In the genomic region with DNA sequence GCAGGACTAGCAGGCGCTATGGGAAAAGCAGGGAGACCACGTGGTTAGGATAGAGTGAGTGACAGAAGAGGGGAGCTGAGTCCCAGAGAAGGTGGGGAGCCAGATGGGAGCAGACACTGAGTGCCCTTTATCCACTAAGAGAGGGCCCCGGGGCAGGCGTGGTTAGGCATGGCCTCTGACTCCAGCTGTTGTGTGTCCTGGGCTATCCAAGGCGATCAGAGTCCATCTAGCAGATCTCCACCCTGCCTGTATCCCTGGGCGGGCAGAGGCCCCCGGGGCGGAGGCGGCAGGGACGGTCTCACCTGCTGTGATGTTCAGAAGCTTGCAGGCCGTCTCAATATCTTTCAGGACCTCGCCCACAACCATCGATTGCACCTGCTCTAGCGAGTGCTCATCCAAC, we compare ENCODE assay signal across 27 mouse cellular contexts. TPM values are rescaled to one million over a fixed set of nuclear protein-coding genes. Genes with fewer than 3 reads are reported as not detected.
"Had no signal": no experiment of that assay in that cellular context is flagged by ENCODE, and none has a peak within 500 bp of the region (broad histone marks: within the 10 kb centered on the region; RNA-seq: fewer than 3 reads in every experiment).

No protein-coding gene starts in this region.

- H3K4me3 ChIP-seq: layer of hippocampus, adult 2 months; left cerebral cortex, adult 2 months; limb, embryonic 12.5 days; limb, embryonic 15.5 days; midbrain, embryonic 12.5 days; midbrain, embryonic 15.5 days; myocyte; neural tube, embryonic 13.5 days had no signal

- H3K9me3 ChIP-seq: limb, embryonic 12.5 days; limb, embryonic 15.5 days; midbrain, embryonic 12.5 days; midbrain, embryonic 15.5 days; neural tube, embryonic 13.5 days had no signal

- H3K4me2 ChIP-seq: limb, embryonic 12.5 days; limb, embryonic 15.5 days; liver, embryonic 11.5 days; lung, embryonic 14.5 days; midbrain, embryonic 12.5 days; midbrain, embryonic 15.5 days; neural tube, embryonic 13.5 days had no signal

- H3K36me3 ChIP-seq: limb, embryonic 12.5 days; limb, embryonic 15.5 days; midbrain, embryonic 12.5 days; midbrain, embryonic 15.5 days; neural tube, embryonic 13.5 days had no signal

- ATAC-seq: liver, postnatal 0 days; lung, postnatal 0 days; midbrain, embryonic 15.5 days had no signal

- H3K27me3 ChIP-seq: midbrain, embryonic 15.5 days had no signal

- H3K9ac ChIP-seq: limb, embryonic 12.5 days; limb, embryonic 15.5 days; liver, embryonic 14.5 days; liver, postnatal 0 days; lung, embryonic 14.5 days; midbrain, embryonic 15.5 days; neural tube, embryonic 13.5 days had no signal

- H3K27ac ChIP-seq: kidney, postnatal 0 days; layer of hippocampus, adult 2 months; left cerebral cortex, adult 2 months; limb, embryonic 12.5 days; limb, embryonic 15.5 days; liver, embryonic 14.5 days; macrophage; midbrain, embryonic 12.5 days; midbrain, embryonic 15.5 days; neural tube, embryonic 13.5 days; stomach, postnatal 0 days had no signal

- DNase-seq: kidney, adult 9 months; kidney, postnatal 25 days; layer of hippocampus, postnatal 36 days; left cerebral cortex, postnatal 4 days; liver, postnatal 0 days; lung, embryonic 14.5 days; right cerebral cortex, adult 18-20 months; right cerebral cortex, postnatal 14 days; right cerebral cortex, postnatal 4 days; thymus, postnatal 25 days had no signal

RNA-seq across cellular contexts. Expression of a gene that starts 9.1 kb away (rescaled TPM):
- total RNA-seq: megakaryocyte, adult 5-6 weeks; monocyte, adult 5-6 weeks; neutrophil, adult 5-6 weeks had no signal
- polyA plus RNA-seq: liver, embryonic 11.5 days; liver, embryonic 14.5 days; liver, postnatal 0 days; macrophage had no signal
